Mouse (Mus musculus) hindlimb bud, embryonic 11.5 days (tissue): ENCODE measurements around the gene Tspan13.
A peak's percentile ranks its signal among the peaks of the same experiment; 100 is the strongest.

Source experiments
- DNase-seq: peaks from one replicate; pipeline ENCODE4 v3.0.0-alpha.2; 2012; ENCODE audit warnings: low read depth, low spot score; ENCODE audit errors: extremely low spot score

Gene Tspan13

DNA sequence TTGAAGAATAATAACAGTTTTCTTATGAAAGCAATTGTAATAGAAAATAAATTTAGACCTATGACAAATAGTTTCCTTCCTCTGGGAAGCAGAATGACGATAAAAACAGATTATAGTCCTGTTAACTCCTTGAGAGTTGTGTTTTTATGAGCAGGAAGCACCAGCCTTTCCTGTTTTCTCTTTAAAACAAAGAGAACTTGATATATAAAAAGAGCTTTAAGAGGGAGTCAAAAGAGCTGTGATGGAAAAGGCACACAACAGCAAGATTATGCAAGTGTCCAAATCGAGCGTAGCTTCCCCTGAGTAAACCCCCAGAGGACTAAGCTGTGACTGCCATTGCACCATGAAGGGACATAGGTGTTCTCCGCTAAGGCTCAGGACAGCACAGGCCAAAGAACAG lies 9.9 kb downstream of the Tspan13 start:
- DNase-seq = no peak

GRCm38 (mm10) chr12:36030660-36031363 lies 11.5 kb downstream of the Tspan13 start:
- no peak for DNase-seq

GRCm38 (mm10) chr12:36029687-36030086 lies 12.6 kb downstream of the Tspan13 start:
- no peak for DNase-seq

- no peak for DNase-seq
Measured at GRCm38 (mm10) chr12:36028968-36029645, 13.2 kb downstream of the Tspan13 start.

- no peak for DNase-seq
Measured at GRCm38 (mm10) chr12:36027171-36027570, 15.1 kb downstream of the Tspan13 start.

- DNase-seq = no peak
Measured at GRCm38 (mm10) chr12:36026126-36026525, 16.2 kb downstream of the Tspan13 start.

DNA sequence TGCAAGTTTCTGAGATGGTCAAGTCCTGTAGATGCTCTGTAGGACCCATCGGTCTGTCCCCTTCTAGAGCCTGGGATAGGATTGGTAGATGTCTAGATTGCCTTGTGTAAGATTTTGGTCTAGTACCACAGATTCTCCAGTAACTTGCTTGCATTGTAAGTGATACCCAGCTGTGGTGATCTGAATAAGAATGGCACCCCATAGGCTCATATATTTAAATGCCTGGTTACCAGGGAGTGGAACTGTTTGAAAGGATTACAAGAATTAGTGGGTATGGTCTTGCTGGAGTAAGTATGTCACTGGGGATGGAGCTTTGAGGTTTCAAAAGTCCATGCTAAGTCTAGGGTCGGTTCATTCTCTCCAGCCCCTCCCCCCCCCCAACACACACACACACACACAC lies 21.6 kb downstream of the Tspan13 start:
- no peak for DNase-seq

GRCm38 (mm10) chr12:36020081-36020480 lies 22.2 kb downstream of the Tspan13 start:
- no peak for DNase-seq

DNA sequence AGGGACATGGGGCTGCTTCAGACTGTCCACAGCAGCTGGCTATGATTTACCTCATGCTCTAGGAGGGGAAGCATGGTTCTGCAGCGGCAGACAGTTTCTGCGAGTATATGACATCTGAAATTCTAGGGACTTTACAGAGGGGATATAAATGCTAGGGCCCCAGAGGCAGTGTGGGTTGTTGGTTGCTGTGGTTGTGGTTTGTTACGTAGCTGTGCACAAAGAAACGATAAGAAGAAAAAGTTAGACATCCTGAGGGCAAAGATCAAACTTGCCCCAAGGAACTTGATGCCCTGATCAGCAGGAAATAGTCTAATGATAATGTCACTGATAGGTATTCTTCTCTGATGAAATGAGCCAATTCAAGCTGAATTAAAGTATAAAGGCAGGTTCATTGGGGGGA lies 22.7 kb downstream of the Tspan13 start:
- DNase-seq = no peak

- DNase-seq = no peak
Measured at GRCm38 (mm10) chr12:36017791-36018190, 24.5 kb downstream of the Tspan13 start.

GRCm38 (mm10) chr12:36013216-36013910 lies 28.9 kb downstream of the Tspan13 start:
- no peak for DNase-seq

- no peak for DNase-seq
Measured at GRCm38 (mm10) chr12:36008364-36009047, 33.8 kb downstream of the Tspan13 start.

DNA sequence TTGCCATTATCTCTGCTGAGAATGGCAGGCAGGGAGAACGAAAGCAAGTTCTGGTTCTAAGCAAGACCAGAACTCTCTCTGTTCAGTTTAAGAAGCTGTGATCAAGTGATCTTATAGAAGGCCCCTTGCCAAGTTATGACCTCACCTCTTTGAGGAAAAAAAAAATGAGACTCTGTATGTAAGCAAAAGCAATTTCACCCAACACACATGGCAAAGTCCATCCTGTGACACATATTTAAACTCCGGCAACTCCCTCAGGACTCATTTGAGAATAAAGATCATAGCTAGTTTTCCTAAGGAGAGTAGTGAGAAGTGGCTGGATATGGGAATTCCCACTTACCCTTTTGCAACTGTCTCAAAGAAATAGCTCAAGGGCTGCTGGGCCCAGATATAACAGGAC lies 34.7 kb downstream of the Tspan13 start:
- no peak for DNase-seq

- DNase-seq = no peak
Measured at GRCm38 (mm10) chr12:36004714-36005113, 37.6 kb downstream of the Tspan13 start.

GRCm38 (mm10) chr12:35995799-35996198 lies 46.5 kb downstream of the Tspan13 start:
- peak; percentile 39 for DNase-seq

DNA sequence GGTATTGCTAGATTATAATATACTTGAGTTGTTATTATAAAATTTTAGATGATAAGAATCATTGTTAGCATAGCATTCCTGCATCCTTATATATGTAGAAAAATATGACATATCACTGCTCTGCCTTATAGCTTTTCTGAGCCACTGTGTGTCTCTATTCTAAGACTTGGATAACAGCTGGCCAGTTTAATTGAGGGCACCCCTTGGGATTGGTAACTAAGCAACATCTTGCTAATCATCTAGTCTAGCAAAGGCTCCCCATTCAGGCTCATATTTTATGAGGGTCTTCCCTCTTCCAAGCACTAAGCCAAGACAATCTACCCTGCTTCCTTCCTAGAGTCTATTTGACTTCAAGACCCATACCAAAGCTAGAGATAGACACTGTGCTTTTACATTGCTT lies 48.2 kb downstream of the Tspan13 start:
- DNase-seq = no peak

DNA sequence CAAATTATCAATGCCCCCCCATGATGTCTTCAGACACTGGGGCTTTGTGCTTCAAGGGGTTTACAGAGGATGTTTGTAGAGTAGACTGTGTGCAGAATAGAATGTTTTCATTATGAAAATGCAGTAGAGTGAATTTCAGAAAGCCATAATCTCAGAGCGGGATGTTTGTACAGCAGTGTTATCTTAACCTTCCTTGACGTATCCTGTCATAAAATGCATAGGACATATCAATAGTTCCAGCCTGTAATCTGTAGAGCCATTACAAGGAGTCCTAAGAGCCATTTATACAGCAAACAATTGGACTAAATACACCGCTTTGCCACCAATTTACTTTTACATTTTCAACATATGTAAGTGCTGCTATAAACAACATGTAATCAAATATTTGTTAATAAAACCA lies 48.7 kb downstream of the Tspan13 start:
- no peak for DNase-seq

DNA sequence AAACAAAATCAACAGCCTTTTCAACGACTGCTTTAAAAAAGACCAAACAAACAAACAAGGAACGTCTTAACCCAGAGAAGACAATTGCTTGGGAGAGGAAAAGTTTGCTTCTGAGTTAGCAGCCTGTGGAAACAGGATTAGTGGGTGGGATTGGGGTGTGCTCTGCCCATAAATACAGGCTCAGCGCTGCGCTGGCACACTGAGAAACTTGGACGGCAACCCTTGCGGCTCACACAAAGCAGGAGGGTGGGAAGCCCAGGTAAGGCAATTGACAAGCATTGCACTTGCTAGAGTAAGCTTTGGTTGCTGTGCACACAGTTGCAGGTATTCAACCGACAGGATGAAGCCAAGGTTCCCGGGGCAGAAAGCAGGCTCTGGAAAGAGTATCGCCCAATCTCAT lies 49.6 kb downstream of the Tspan13 start, which contains the start of gene Agr2:
Gene Agr2 (plus strand): TSS at position 197 of the 400 bp plus-strand sequence.
- DNase-seq = no peak

- no peak for DNase-seq
Measured at GRCm38 (mm10) chr12:35984743-35985142, 57.6 kb downstream of the Tspan13 start.

DNA sequence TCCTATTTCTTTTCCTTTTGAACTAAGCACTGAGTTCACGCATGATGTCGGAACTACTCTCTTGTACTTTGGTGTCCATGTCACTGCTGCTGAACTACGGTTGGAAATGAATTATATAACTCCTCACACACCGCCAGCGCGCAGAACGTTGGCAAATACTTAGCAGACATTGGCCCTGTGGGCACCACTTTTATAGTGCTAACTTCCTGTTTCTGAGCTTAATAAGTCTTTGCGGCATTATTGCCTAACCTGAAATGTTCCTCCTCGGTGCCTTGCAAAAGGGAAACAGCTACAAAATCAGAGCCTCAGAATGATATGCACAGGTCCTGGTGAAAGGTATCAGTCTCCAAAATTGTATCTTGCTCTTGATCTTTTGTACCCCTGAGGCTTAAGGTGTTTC lies 58.8 kb downstream of the Tspan13 start:
- DNase-seq = no peak

GRCm38 (mm10) chr12:35981732-35982360 lies 60.5 kb downstream of the Tspan13 start:
- DNase-seq = no peak
